Mouse (Mus musculus): ENCODE results near the gene Timp2. TPM values are rescaled to one million over a fixed set of nuclear protein-coding genes. Genes with fewer than 3 reads are reported as not detected.
A peak's percentile ranks its signal among the peaks of the same experiment; 100 is the strongest.

The Timp2 gene
- 72.6 and 78.8 TPM in 2 replicates for polyA plus RNA-seq (2012; rRNA removed)

- no peak for DNase-seq
- Histone ChIP-seq H3K27ac (ENCODE audit: control insufficient read depth, insufficient read depth, low read length) (no peak within 1 kb of the TSS), H3K36me3 (ENCODE audit: control insufficient read depth, insufficient read depth, low read length) (no peaks in the 10 kb centered on the region), H3K4me1 (replicated peaks; ENCODE audit: control insufficient read depth, insufficient read depth, low read length) (peaks cover 28% of the 10 kb centered on the region), H3K4me3 (ENCODE audit: control insufficient read depth, insufficient read depth, low read length) (peak within 1 kb of the TSS; percentile 54), H3K27me3 (ENCODE audit: control insufficient read depth, insufficient read depth, low read length) (no peaks in the 10 kb centered on the region)
- 73% methylated on average over 6 of the region's 6 CpGs for WGBS
- no peak for TF ChIP-seq CTCF (IDR thresholded peaks at IDR 0.05; ENCODE audit: borderline replicate concordance, control insufficient read depth, extremely low read depth, insufficient read depth, low read length, poor library complexity)
- no peak for TF ChIP-seq POLR2A (IDR thresholded peaks at IDR 0.05; ENCODE audit: control insufficient read depth, extremely low read depth, insufficient read depth, low read length, poor library complexity)
Observed at GRCm38 (mm10) chr11:118355640-118356039, at the start of gene Timp2. Timp2 (minus strand) TSS chr11:118355740.

- Histone ChIP-seq H3K27me3 (ENCODE audit: control insufficient read depth, insufficient read depth, low read length) (no peaks in the 10 kb centered on the region), H3K36me3 (ENCODE audit: control insufficient read depth, insufficient read depth, low read length) (peaks cover 26% of the 10 kb centered on the region), H3K27ac (ENCODE audit: control insufficient read depth, insufficient read depth, low read length) (no peak overlapping the region), H3K4me3 (ENCODE audit: control insufficient read depth, insufficient read depth, low read length) (no peak overlapping the region), H3K4me1 (replicated peaks; ENCODE audit: control insufficient read depth, insufficient read depth, low read length) (peaks cover 21% of the 10 kb centered on the region)
- DNase-seq = no peak
- 93% methylated on average over 8 of the region's 8 CpGs for WGBS
- TF ChIP-seq CTCF (IDR thresholded peaks at IDR 0.05; ENCODE audit: borderline replicate concordance, control insufficient read depth, extremely low read depth, insufficient read depth, low read length, poor library complexity) = no peak
Observed at GRCm38 (mm10) chr11:118405311-118405710, 49.8 kb upstream of the Timp2 start.

DNA sequence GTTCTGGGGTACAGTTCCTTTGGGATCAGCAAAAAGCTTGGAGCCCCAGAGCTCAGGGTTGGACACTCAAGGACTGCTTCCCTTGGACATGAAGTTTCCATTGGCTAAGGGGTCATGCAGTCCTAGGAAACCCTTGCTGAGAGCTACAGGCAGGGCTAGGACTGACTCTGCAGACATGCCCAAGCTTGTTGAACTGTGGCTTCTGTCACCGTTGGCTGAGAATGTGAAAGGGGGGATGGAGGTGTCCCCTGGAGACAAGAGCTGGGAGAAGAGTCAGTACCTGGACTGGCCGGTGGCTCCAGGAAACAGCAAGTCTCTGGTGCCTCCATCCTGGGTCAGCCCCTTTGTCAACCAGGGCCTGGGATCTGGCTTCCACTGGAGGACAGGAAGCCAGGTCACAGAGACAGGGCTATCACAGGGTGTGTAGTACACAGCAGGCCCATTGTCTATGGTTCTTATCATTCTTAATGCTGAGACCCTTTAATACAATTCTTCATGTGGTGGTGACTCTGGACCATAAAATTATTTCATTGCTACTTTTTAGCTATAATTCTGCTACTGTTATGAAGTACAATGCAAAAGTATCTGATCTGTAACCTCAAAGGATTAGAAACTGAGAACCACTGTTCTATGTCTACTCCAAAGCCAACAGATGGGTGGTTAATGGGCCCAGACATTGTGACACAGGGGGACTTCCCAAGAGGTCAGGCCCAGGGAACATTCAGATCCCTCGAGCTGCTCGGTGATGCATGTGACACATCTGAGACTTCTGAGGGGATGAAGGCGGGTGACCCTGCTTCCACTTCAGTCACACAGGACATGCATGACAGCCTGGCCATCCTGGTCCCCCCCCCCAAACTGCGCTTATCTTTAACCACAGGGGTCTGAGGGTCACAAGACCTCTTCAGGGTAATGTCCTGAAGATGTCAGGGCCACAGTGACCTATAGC lies 48.7 kb upstream of the Timp2 start:
- Histone ChIP-seq H3K27me3 (ENCODE audit: control insufficient read depth, insufficient read depth, low read length) (no peaks in the 10 kb centered on the region), H3K4me1 (replicated peaks; ENCODE audit: control insufficient read depth, insufficient read depth, low read length) (peaks cover 32% of the 10 kb centered on the region), H3K4me3 (ENCODE audit: control insufficient read depth, insufficient read depth, low read length) (no peak overlapping the region), H3K27ac (ENCODE audit: control insufficient read depth, insufficient read depth, low read length) (no peak overlapping the region), H3K36me3 (ENCODE audit: control insufficient read depth, insufficient read depth, low read length) (peaks cover 22% of the 10 kb centered on the region)
- DNase-seq = no peak
- 93% methylated on average over 6 of the region's 6 CpGs for WGBS
- TF ChIP-seq POLR2A (IDR thresholded peaks at IDR 0.05; ENCODE audit: control insufficient read depth, extremely low read depth, insufficient read depth, low read length, poor library complexity) = no peak
- TF ChIP-seq CTCF (IDR thresholded peaks at IDR 0.05; ENCODE audit: borderline replicate concordance, control insufficient read depth, extremely low read depth, insufficient read depth, low read length, poor library complexity) = no peak

DNA sequence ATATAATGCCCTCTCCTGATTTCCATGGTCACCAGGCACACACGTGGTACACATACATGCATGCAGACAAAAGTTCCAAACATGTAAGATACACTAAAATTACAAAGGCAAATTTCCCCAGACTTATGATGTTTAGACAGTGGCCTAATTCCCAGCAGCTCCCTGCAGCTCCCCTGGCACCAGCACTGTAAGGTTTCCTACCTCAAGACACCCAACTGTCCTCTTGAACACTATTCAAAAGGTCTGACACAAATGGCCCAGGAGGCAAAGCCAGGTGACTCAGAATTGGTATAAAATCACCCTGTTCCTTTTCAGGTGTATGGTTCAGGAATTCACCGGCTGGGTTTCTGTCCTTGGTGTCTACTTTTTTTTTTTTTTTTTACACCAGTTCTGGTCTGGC lies 47.6 kb upstream of the Timp2 start:
- H3K4me1 ChIP-seq (replicated peaks; ENCODE audit: control insufficient read depth, insufficient read depth, low read length) = peaks cover 36% of the 10 kb centered on the region
- DNase-seq = no peak
- 94% methylated on average over 2 of the region's 2 CpGs for WGBS
- peaks cover 17% of the 10 kb centered on the region for H3K36me3 ChIP-seq (ENCODE audit: control insufficient read depth, insufficient read depth, low read length)
- H3K27ac ChIP-seq (ENCODE audit: control insufficient read depth, insufficient read depth, low read length) = no peak overlapping the region
- no peak overlapping the region for H3K4me3 ChIP-seq (ENCODE audit: control insufficient read depth, insufficient read depth, low read length)
- no peak for TF ChIP-seq CTCF (IDR thresholded peaks at IDR 0.05; ENCODE audit: borderline replicate concordance, control insufficient read depth, extremely low read depth, insufficient read depth, low read length, poor library complexity)
- TF ChIP-seq POLR2A (IDR thresholded peaks at IDR 0.05; ENCODE audit: control insufficient read depth, extremely low read depth, insufficient read depth, low read length, poor library complexity) = no peak
- H3K27me3 ChIP-seq (ENCODE audit: control insufficient read depth, insufficient read depth, low read length) = no peaks in the 10 kb centered on the region

DNA sequence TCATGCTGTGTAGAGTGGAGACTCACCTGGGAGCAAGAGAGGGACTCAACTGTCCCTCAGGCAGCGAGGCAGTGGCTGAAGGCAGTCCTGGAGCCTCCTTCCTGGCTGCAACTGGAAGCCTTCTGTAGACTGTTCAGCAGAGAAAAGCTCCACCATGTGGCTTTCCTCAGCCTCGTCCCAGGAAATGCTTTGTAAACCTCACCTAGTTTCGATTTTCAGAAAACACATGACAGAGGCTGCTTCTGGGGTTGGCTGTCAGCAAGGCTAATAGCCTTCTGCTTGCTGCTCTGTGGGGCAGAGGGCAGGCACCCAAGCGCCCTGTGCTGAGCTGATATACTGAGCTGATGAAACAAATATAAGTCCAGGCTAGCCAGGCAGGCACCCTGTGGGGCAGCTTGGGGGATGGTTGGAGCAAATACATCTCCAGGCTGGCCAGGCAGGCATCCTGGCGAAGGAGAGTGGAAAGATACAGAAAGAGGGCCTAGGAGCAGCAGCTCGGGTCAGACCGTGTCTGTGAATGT lies 46.3 kb upstream of the Timp2 start, which contains the start of gene Lgals3bp:
TSS of gene Lgals3bp (minus strand) at position 333 of the 521 bp plus-strand sequence.
- H3K4me3 ChIP-seq (ENCODE audit: control insufficient read depth, insufficient read depth, low read length) = peak within 1 kb of the TSS; percentile 56
- peak within 1 kb of the TSS; percentile 81 for H3K27ac ChIP-seq (ENCODE audit: control insufficient read depth, insufficient read depth, low read length)
- peak; percentile 59 for TF ChIP-seq POLR2A (IDR thresholded peaks at IDR 0.05; ENCODE audit: control insufficient read depth, extremely low read depth, insufficient read depth, low read length, poor library complexity)
- 0 out of 2 replicates have a peak, but pooled peaks have one; percentile 32 for TF ChIP-seq CTCF (IDR thresholded peaks at IDR 0.05; ENCODE audit: borderline replicate concordance, control insufficient read depth, extremely low read depth, insufficient read depth, low read length, poor library complexity)
- WGBS = 12% methylated on average over 7 of the region's 7 CpGs
- no peaks in the 10 kb centered on the region for H3K27me3 ChIP-seq (ENCODE audit: control insufficient read depth, insufficient read depth, low read length)
- peak; percentile 72 for DNase-seq
- H3K4me1 ChIP-seq (replicated peaks; ENCODE audit: control insufficient read depth, insufficient read depth, low read length) = peaks cover 44% of the 10 kb centered on the region
- peaks cover 6% of the 10 kb centered on the region; the same call in 1 of the 2 replicates for H3K36me3 ChIP-seq (ENCODE audit: control insufficient read depth, insufficient read depth, low read length)

- H3K4me3 ChIP-seq (ENCODE audit: control insufficient read depth, insufficient read depth, low read length) = peak overlapping the region; percentile 56
- TF ChIP-seq CTCF (IDR thresholded peaks at IDR 0.05; ENCODE audit: borderline replicate concordance, control insufficient read depth, extremely low read depth, insufficient read depth, low read length, poor library complexity) (no peak), POLR2A (IDR thresholded peaks at IDR 0.05; ENCODE audit: control insufficient read depth, extremely low read depth, insufficient read depth, low read length, poor library complexity) (no peak)
Observed at GRCm38 (mm10) chr11:118401195-118401594, 45.7 kb upstream of the Timp2 start.

More at GRCm38 (mm10) chr11:118401195-118401594, 45.7 kb upstream of the Timp2 start:
- Histone ChIP-seq H3K27ac (ENCODE audit: control insufficient read depth, insufficient read depth, low read length) (peak overlapping the region; percentile 60; the same call in 1 of the 2 replicates), H3K4me1 (replicated peaks; ENCODE audit: control insufficient read depth, insufficient read depth, low read length) (peaks cover 44% of the 10 kb centered on the region), H3K36me3 (ENCODE audit: control insufficient read depth, insufficient read depth, low read length) (peaks cover 5% of the 10 kb centered on the region), H3K27me3 (ENCODE audit: control insufficient read depth, insufficient read depth, low read length) (no peaks in the 10 kb centered on the region)
- no peak for DNase-seq
- 15% methylated on average over 4 of the region's 4 CpGs for WGBS
